Mouse (Mus musculus) olfactory bulb, adult 2 months (tissue): ENCODE data around the gene Rapgef6.

Source experiments
- CTCF ChIP-seq: fragments of 200-500 bp; IDR thresholded peaks from 2 replicates; pipeline ENCODE4 v1.5.1; 2012; ENCODE audit warnings: low read depth, mild to moderate bottlenecking, low read length, moderate library complexity; ENCODE audit not compliant: insufficient read depth
- POLR2A ChIP-seq: fragments of 200-500 bp; IDR thresholded peaks from 2 replicates; pipeline ENCODE4 v1.6.1; 2012; ENCODE audit warnings: mild to moderate bottlenecking, low read depth, low read length, moderate library complexity; ENCODE audit not compliant: insufficient read depth

- TF ChIP-seq CTCF = no peak
- no peak for TF ChIP-seq POLR2A
Observed at GRCm38 (mm10) chr11:54691179-54691578, 168.5 kb downstream of the Rapgef6 start.
